Comparison of ENCODE assay signal across 12 mouse cellular contexts in the genomic region with DNA sequence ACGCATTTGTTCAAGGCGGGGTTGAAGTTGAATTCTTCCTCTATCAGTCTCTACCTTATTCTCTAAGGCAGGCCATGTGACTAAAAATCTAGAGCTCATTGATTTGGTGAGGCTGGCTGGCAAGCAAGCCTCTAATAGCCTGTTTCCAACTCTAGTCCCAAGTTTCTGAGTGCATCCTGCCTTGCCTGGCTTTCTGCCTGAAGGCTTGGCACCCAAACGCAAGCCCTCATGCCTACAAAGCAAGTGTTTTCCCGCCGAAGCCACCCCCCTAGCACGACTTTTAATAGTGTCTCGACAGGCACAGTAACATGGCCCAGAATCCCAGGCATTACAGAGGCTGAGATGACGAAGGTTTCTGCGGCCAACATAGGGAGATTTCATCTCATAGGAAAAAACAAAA. TPM values are rescaled to one million over a fixed set of nuclear protein-coding genes. Genes with fewer than 3 reads are reported as not detected.
DNase-seq lines count a peak whose midpoint lies in the region; ATAC-seq and TF ChIP-seq lines count a peak whose summit lies in the region.
"Had no signal": no experiment of that assay in that cellular context is flagged by ENCODE, and none has a peak within 500 bp of the region (broad histone marks: within the 10 kb centered on the region; RNA-seq: fewer than 3 reads in every experiment).

No protein-coding gene starts in this region.

- no peak for TF ChIP-seq CTCF in hindbrain, postnatal 0 days (IDR thresholded peaks at IDR 0.05; ENCODE audit: low read depth)

- H3K9ac ChIP-seq in hindbrain, postnatal 0 days (replicated peaks; ENCODE audit: low read length) = no peak overlapping the region
- no peak overlapping the region for H3K9ac ChIP-seq in hindbrain, embryonic 11.5 days (ENCODE audit: low read depth, low read length)
- H3K9ac ChIP-seq: liver, embryonic 13.5 days had no signal

- no peaks in the 10 kb centered on the region for H3K4me1 ChIP-seq in hindbrain, postnatal 0 days (ENCODE audit: insufficient read depth, low read length)
- no peaks in the 10 kb centered on the region for H3K4me1 ChIP-seq in hindbrain, embryonic 11.5 days (replicated peaks; ENCODE audit: control insufficient read depth, insufficient read depth, low read length)
- H3K4me1 ChIP-seq: liver, embryonic 13.5 days had no signal

- H3K4me3 ChIP-seq in hindbrain, postnatal 0 days (ENCODE audit: low read length) = no peak overlapping the region
- H3K4me3 ChIP-seq in hindbrain, embryonic 11.5 days (ENCODE audit: low read depth, low read length) = no peak overlapping the region
- H3K4me3 ChIP-seq: liver, embryonic 13.5 days had no signal

- peak; percentile 62 for DNase-seq in hindbrain, postnatal 0 days (ENCODE audit: low spot score)
- DNase-seq in hindbrain, embryonic 11.5 days (ENCODE audit: low spot score) = no peak
- peak; percentile 50 to 65 for DNase-seq in cerebellum, postnatal 14 days
- peak; percentile 46 to 60 for DNase-seq in layer of hippocampus, postnatal 10 days (ENCODE audit: low spot score in 2 of 2)
- peak; percentile 24 for DNase-seq in right cerebral cortex, postnatal 14 days
- no peak for DNase-seq in ovary, postnatal 14 days (ENCODE audit: low spot score)
- no peak for DNase-seq in urinary bladder, postnatal 4 days (ENCODE audit: low spot score in 2 of 2)
- no peak for DNase-seq in thymus, postnatal 0 days (ENCODE audit: low spot score)
- DNase-seq: liver, embryonic 13.5 days; thymus, adult 18-20 months had no signal

- 72% methylated on average over 9 of the region's 9 CpGs for WGBS in hindbrain, postnatal 0 days
- 96% methylated on average over 9 of the region's 9 CpGs for WGBS in hindbrain, embryonic 11.5 days

- no peak overlapping the region for H3K4me2 ChIP-seq in hindbrain, postnatal 0 days (ENCODE audit: low read depth, low read length)
- H3K4me2 ChIP-seq in hindbrain, embryonic 11.5 days (replicated peaks; ENCODE audit: low read depth, low read length) = no peak overlapping the region
- H3K4me2 ChIP-seq: liver, embryonic 13.5 days had no signal

- no peaks in the 10 kb centered on the region for H3K27me3 ChIP-seq in hindbrain, postnatal 0 days (ENCODE audit: insufficient read depth, low read length)
- no peaks in the 10 kb centered on the region for H3K27me3 ChIP-seq in hindbrain, embryonic 11.5 days (ENCODE audit: control insufficient read depth, insufficient read depth, low read length)
- H3K27me3 ChIP-seq: liver, embryonic 13.5 days had no signal

- H3K27ac ChIP-seq in hindbrain, postnatal 0 days = no peak overlapping the region
- H3K27ac ChIP-seq in hindbrain, embryonic 11.5 days (ENCODE audit: low read depth, low read length) = no peak overlapping the region
- H3K27ac ChIP-seq: kidney, postnatal 0 days; liver, embryonic 13.5 days; macrophage had no signal

- peaks cover 44% of the 10 kb centered on the region for H3K36me3 ChIP-seq in hindbrain, postnatal 0 days (ENCODE audit: insufficient read depth, low read length)
- H3K36me3 ChIP-seq in hindbrain, embryonic 11.5 days (ENCODE audit: control insufficient read depth, insufficient read depth, low read length) = no peaks in the 10 kb centered on the region

- no peaks in the 10 kb centered on the region for H3K9me3 ChIP-seq in hindbrain, postnatal 0 days (ENCODE audit: low read length)
- no peaks in the 10 kb centered on the region for H3K9me3 ChIP-seq in hindbrain, embryonic 11.5 days (ENCODE audit: control insufficient read depth, low read length)
- H3K9me3 ChIP-seq: liver, embryonic 13.5 days had no signal

- no peak for ATAC-seq in hindbrain, postnatal 0 days
- no peak for ATAC-seq in hindbrain, embryonic 11.5 days (ENCODE audit: low FRiP score)

RNA-seq across cellular contexts. Expression of a gene that starts 13.3 kb away (rescaled TPM):
- total RNA-seq in hindbrain, postnatal 0 days (2014; rRNA removed) = 74.5 and 92.9 TPM in 2 replicates
- polyA plus RNA-seq in hindbrain, postnatal 0 days (2015; fragmentation: Nextera tagmentation; extraction: Ambion mirVana) = 38.0 and 38.5 TPM in 2 replicates
- polyA plus RNA-seq in hindbrain, embryonic 11.5 days (2014; fragmentation: Nextera tagmentation; extraction: Ambion mirVana) = 31.8 and 34.9 TPM in 2 replicates
- 100 to 1,000 TPM; 126 to 148 TPM for total RNA-seq in layer of hippocampus, postnatal 10 days (2021)
- polyA plus RNA-seq in thymus, postnatal 0 days (2015; fragmentation: Nextera tagmentation; extraction: Ambion mirVana) = 37.4 and 40.7 TPM in 2 replicates

Comparison
In these comparisons a context has a peak if more than half of its experiments do, and no peak if none do; other contexts are left out.
1. DNase-seq: peak in hindbrain, postnatal 0 days (single experiment), cerebellum, postnatal 14 days (2 of 2), layer of hippocampus, postnatal 10 days (2 of 2) and right cerebral cortex, postnatal 14 days (single experiment); none in hindbrain, embryonic 11.5 days (single experiment), ovary, postnatal 14 days (single experiment), urinary bladder, postnatal 4 days (0 of 2) and thymus, postnatal 0 days (single experiment).